Mouse (Mus musculus) small intestine, adult 2 months (tissue): ENCODE results near the gene 6030498E09Rik. TPM values are rescaled to one million over a fixed set of nuclear protein-coding genes. Genes with fewer than 3 reads are reported as not detected.

ENCODE experiments used
- H3K27ac ChIP-seq: fragments of 200-500 bp; 2 replicates; pipeline ENCODE4 v1.5.1; 2012; ENCODE audit warnings: low read depth, low read length, control low read depth, inconsistent platforms; ENCODE audit not compliant: insufficient read depth
- H3K27me3 ChIP-seq: fragments of 200-500 bp; 2 replicates; pipeline ENCODE4 v1.6.1; 2012; ENCODE audit warnings: mild to moderate bottlenecking, moderate library complexity, low read length, inconsistent platforms; ENCODE audit not compliant: control insufficient read depth, insufficient read depth
- H3K36me3 ChIP-seq: fragments of 200-500 bp; 2 replicates; pipeline ENCODE4 v1.6.1; 2012; ENCODE audit warnings: mild to moderate bottlenecking, low read length, control low read depth, inconsistent platforms; ENCODE audit not compliant: control insufficient read depth, insufficient read depth
- H3K4me1 ChIP-seq: fragments of 200-500 bp; 2 replicates; pipeline ENCODE4 v1.6.1; 2012; ENCODE audit warnings: low read length, inconsistent platforms, mixed read lengths; ENCODE audit not compliant: control insufficient read depth, insufficient read depth, insufficient read length
- H3K4me3 ChIP-seq: fragments of 200-500 bp; 2 replicates; pipeline ENCODE4 v1.5.1; 2012; ENCODE audit warnings: low read depth, mild to moderate bottlenecking, control low read depth, inconsistent platforms, low read length, moderate library complexity
- CTCF ChIP-seq: fragments of 200-500 bp; IDR thresholded peaks from 2 replicates; pipeline ENCODE4 v1.5.1; 2012; ENCODE audit warnings: low read depth, mild to moderate bottlenecking, control low read depth, inconsistent platforms, low read length, moderate library complexity, mixed read lengths; ENCODE audit not compliant: insufficient replicate concordance, insufficient read length; ENCODE audit errors: extremely low read depth
- POLR2A ChIP-seq: fragments of 200-500 bp; IDR thresholded peaks from 2 replicates; pipeline ENCODE4 v1.6.1; 2012; ENCODE audit warnings: low read depth, mild to moderate bottlenecking, control low read depth, inconsistent platforms, low read length, moderate library complexity
- WGBS: fragments of 180-500 bp; shearing (Covaris S2); methylation state at CpG from one replicate; pipeline ENCODE4 v1.1.7; 2018; 5-methylcytosine and 5-hydroxymethylcytosine counted together
- polyA plus RNA-seq: library from polyadenylated mRNA; depleted of rRNA; stranded (reverse); fragments of >200 nt; gene quantifications from 2 replicates; pipeline ENCODE4 v1.2.3, GENCODE M21; 2012; rRNA removed

Gene 6030498E09Rik
- polyA plus RNA-seq, 1 experiment: not detected

- TF ChIP-seq CTCF: no peak
- TF ChIP-seq POLR2A: no peak
- H3K27me3 ChIP-seq: no peaks in the 10 kb centered on the region
- H3K36me3 ChIP-seq: no peaks in the 10 kb centered on the region
- no peak overlapping the region for H3K4me3 ChIP-seq
- 76% methylated on average over 3 of the region's 3 CpGs for WGBS
- no peaks in the 10 kb centered on the region for H3K4me1 ChIP-seq
- H3K27ac ChIP-seq: no peak overlapping the region
Measured at GRCm38 (mm10) chrX:38813934-38814333, 41.5 kb downstream of the 6030498E09Rik start.

GRCm38 (mm10) chrX:38816841-38817240 lies 44.4 kb downstream of the 6030498E09Rik start:
- Histone ChIP-seq H3K27ac (no peak overlapping the region), H3K36me3 (no peaks in the 10 kb centered on the region), H3K4me1 (no peaks in the 10 kb centered on the region), H3K4me3 (no peak overlapping the region), H3K27me3 (no peaks in the 10 kb centered on the region)
- no peak for TF ChIP-seq POLR2A
- no peak for TF ChIP-seq CTCF
- 62% methylated on average over 3 of the region's 3 CpGs for WGBS

- Histone ChIP-seq H3K36me3 (no peaks in the 10 kb centered on the region), H3K4me3 (no peak overlapping the region), H3K27me3 (no peaks in the 10 kb centered on the region), H3K4me1 (no peaks in the 10 kb centered on the region), H3K27ac (no peak overlapping the region)
- 68% methylated on average over 1 of the region's 1 CpGs for WGBS
- TF ChIP-seq CTCF (no peak), POLR2A (no peak)
Measured at GRCm38 (mm10) chrX:38958571-38958970, 186.1 kb downstream of the 6030498E09Rik start.

- Histone ChIP-seq H3K36me3 (no peaks in the 10 kb centered on the region), H3K27ac (no peak overlapping the region), H3K4me1 (no peaks in the 10 kb centered on the region), H3K4me3 (no peak overlapping the region), H3K27me3 (no peaks in the 10 kb centered on the region)
- WGBS: 51% methylated on average over 5 of the region's 5 CpGs
- no peak for TF ChIP-seq POLR2A
- TF ChIP-seq CTCF: no peak
Measured at GRCm38 (mm10) chrX:38996265-38996664, 223.8 kb downstream of the 6030498E09Rik start.

Other genes with a start within 250 kb of the 6030498E09Rik start
- 0.52 and 0.75 TPM in 2 replicates for gene Cul4b, start 196.5 kb upstream of the 6030498E09Rik start, polyA plus RNA-seq
- gene Mcts1, start 172.1 kb upstream of the 6030498E09Rik start, polyA plus RNA-seq: 1.1 and 2.0 TPM in 2 replicates
- 2.3 and 3.2 TPM in 2 replicates for gene C1galt1c1, start 137.6 kb upstream of the 6030498E09Rik start, polyA plus RNA-seq